Mouse (Mus musculus) C2C12 (cell line): ENCODE data around the gene Olfr669. TPM values are rescaled to one million over a fixed set of nuclear protein-coding genes. Genes with fewer than 3 reads are reported as not detected.
"Not testable (repeated sequence)": the region's sequence is repeated elsewhere in the genome, so short reads cannot be mapped to it uniquely, and the experiment has no call there.

Experiments
- H3K27me3 ChIP-seq: one replicate; pipeline ENCODE4 v1.6.1; 2011; ENCODE audit not compliant: control insufficient read depth, insufficient read depth, insufficient read length
- H3K36me3 ChIP-seq: one replicate; pipeline ENCODE4 v1.6.1; 2011; ENCODE audit not compliant: control insufficient read depth, insufficient read depth
- H3K4me3 ChIP-seq: one replicate; pipeline ENCODE4 v1.5.1; 2011; ENCODE audit warnings: mild to moderate bottlenecking, control low read depth; ENCODE audit not compliant: poor library complexity, insufficient read depth, severe bottlenecking
- H3K79me2 ChIP-seq: one replicate; pipeline ENCODE4 v1.6.1; 2011; ENCODE audit not compliant: control insufficient read depth, insufficient read depth
- H3K79me3 ChIP-seq: one replicate; pipeline ENCODE4 v1.6.1; 2011; ENCODE audit warnings: low read depth, control low read depth
- H3ac ChIP-seq: one replicate; pipeline ENCODE3; 2011; ENCODE audit warnings: low read depth; ENCODE audit not compliant: control insufficient read depth, insufficient read length
- CEBPB ChIP-seq: IDR thresholded peaks from one replicate; pipeline ENCODE4 v1.6.1; 2011; ENCODE audit warnings: low read depth, mild to moderate bottlenecking, control low read depth, moderate library complexity
- CTCF ChIP-seq: IDR thresholded peaks from one replicate; pipeline ENCODE4 v1.5.1; 2011; ENCODE audit not compliant: control insufficient read depth, insufficient read depth, insufficient read length
- FOSL1 ChIP-seq: IDR thresholded peaks from one replicate; pipeline ENCODE4 v1.8.0; 2011; ENCODE audit warnings: mild to moderate bottlenecking, low read length; ENCODE audit not compliant: poor library complexity, insufficient read depth, severe bottlenecking
- MAX ChIP-seq: IDR thresholded peaks from one replicate; pipeline ENCODE4 v1.6.1; 2011; ENCODE audit warnings: mild to moderate bottlenecking, control low read depth
- MYOD1 ChIP-seq: IDR thresholded peaks from one replicate; pipeline ENCODE4 v1.6.1; 2011; ENCODE audit warnings: low read depth; ENCODE audit not compliant: control insufficient read depth, insufficient read length
- MYOG ChIP-seq: IDR thresholded peaks from one replicate; pipeline ENCODE4 v1.6.1; 2011; ENCODE audit not compliant: control insufficient read depth, insufficient read length; ENCODE audit errors: extremely low read depth
- USF1 ChIP-seq: IDR thresholded peaks from one replicate; pipeline ENCODE4 v1.6.1; 2011; ENCODE audit warnings: low read depth, mild to moderate bottlenecking, control low read depth, moderate library complexity
- long read RNA-seq, 2 experiments: library from polyadenylated mRNA; unstranded; transcript quantifications; one replicate each; pipeline ENCODE4 v2.0.0; 2019 to 2020
- polyA plus RNA-seq: library from polyadenylated mRNA; unstranded; fragments of >200 nt; fragmentation: generic; extraction: Trizol; gene quantifications from one replicate; pipeline ENCODE4 v1.2.1, GENCODE M21; 2012; ENCODE audit warnings: missing spikeins

Olfr669 gene
- not detected for polyA plus RNA-seq
- long read RNA-seq, experiment 1 = 0 reads
- long read RNA-seq, experiment 2 = 0 reads

DNA sequence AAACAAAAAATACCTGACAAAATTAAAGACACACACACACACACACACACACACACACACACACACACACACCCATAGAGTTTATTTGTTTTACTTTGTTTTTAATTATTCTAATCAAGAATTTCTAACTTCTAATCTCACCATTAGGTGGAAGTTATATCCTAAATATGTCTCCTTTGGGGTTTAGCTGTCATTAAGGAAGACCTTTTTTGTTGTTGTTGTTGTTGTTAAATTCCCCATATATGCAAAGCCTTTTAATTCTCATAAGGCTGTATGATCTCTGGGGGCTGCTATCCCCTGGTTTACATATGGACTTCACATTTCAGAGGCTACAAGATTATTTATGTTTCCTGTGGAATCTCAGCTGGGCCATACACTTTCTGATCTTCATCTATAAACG is at the start of gene Olfr669:
Olfr669 (plus strand) TSS at position 301 of the 400 bp plus-strand sequence.
- no peak for TF ChIP-seq MYOD1
- H3K79me2 ChIP-seq = no peaks in the 10 kb centered on the region
- H3K79me3 ChIP-seq = no peaks in the 10 kb centered on the region
- H3K27me3 ChIP-seq = no peaks in the 10 kb centered on the region
- H3ac ChIP-seq = no peak within 1 kb of the TSS
- H3K4me3 ChIP-seq = no peak within 1 kb of the TSS
- no peaks in the 10 kb centered on the region for H3K36me3 ChIP-seq

DNA sequence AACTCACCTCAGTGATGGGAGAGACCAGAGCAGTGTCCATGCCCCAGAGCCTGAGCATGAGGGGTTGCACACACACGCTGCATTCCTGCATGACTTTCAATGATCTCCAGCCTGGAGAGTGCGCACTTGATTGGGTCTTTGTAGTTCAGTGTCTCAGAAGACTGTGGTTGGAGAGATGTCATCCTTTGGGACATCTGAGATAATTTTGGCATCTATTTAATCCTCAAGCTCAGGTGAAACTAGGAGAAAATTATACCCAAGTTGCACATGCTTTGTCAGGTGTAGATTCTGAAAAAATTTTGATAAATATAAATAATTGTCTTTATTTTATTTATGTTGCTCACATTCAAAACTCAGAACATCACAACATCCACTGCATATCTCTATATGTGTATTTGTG is 38.2 kb upstream of the Olfr669 start, which contains the start of gene Olfr666:
Olfr666 (minus strand) TSS at position 101 of the 400 bp plus-strand sequence.
- no peak for TF ChIP-seq FOSL1
- no peak for TF ChIP-seq CTCF
- TF ChIP-seq CEBPB = no peak
- no peak for TF ChIP-seq MYOG
- no peak for TF ChIP-seq MAX
- no peak for TF ChIP-seq MYOD1
- TF ChIP-seq USF1 = no peak
- no peak within 1 kb of the TSS for H3ac ChIP-seq
- H3K79me2 ChIP-seq = no peaks in the 10 kb centered on the region
- H3K4me3 ChIP-seq = no peak within 1 kb of the TSS
- no peaks in the 10 kb centered on the region for H3K36me3 ChIP-seq
- H3K27me3 ChIP-seq = no peaks in the 10 kb centered on the region
- no peaks in the 10 kb centered on the region for H3K79me3 ChIP-seq

DNA sequence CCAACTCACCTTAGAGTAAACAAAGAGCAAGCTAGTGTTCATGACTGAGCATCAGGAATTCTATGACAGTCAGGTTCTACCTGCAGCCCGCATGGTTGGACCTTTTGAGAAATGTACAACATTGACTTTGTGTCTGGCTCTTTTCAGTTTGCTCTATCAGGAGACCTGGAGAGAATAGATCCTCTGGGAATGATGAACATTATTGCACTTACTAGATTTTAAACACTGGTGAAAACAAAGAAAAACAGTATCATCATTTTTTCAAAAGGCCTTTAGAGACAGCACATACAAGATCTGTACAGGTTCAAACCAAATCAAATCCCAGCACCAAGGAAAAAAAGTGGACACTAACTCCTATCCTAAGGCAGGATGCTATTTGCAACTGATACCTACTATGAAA is 12.7 kb upstream of the Olfr669 start, which contains the start of gene Olfr667:
Olfr667 (minus strand) TSS at position 101 of the 400 bp plus-strand sequence.
- Histone ChIP-seq H3K79me3 (no peaks in the 10 kb centered on the region), H3K36me3 (no peaks in the 10 kb centered on the region), H3K79me2 (no peaks in the 10 kb centered on the region), H3K4me3 (no peak within 1 kb of the TSS), H3K27me3 (no peaks in the 10 kb centered on the region), H3ac (no peak within 1 kb of the TSS)
- TF ChIP-seq FOSL1 (no peak), MYOG (no peak), USF1 (no peak), MAX (no peak), CEBPB (no peak), MYOD1 (no peak), CTCF (no peak)

DNA sequence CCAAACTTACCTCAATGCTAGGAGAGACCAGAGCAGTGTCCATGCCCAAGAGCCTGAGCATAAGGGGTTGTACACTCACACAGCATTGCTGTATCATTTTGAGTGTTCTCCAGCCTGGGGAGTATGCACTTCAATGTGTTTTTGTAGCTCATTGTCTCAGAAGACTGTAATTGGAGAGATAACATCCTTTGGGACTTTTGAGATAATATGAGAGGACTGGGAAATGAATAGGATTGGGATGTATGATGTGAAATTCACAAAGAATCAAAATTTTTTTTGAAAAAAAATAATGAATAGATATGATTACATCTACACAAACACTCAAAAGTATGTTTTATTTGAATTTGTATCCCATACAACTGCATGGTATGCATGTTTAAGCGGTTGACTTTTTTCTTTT is 6.1 kb upstream of the Olfr669 start, which contains the start of gene Olfr668:
Olfr668 (minus strand) TSS at position 101 of the 400 bp plus-strand sequence.
- Histone ChIP-seq H3K36me3 (no peaks in the 10 kb centered on the region), H3ac (no peak within 1 kb of the TSS), H3K79me2 (no peaks in the 10 kb centered on the region), H3K79me3 (no peaks in the 10 kb centered on the region), H3K4me3 (no peak within 1 kb of the TSS), H3K27me3 (no peaks in the 10 kb centered on the region)
- no peak for TF ChIP-seq MYOD1
- TF ChIP-seq MYOG = no peak
- no peak for TF ChIP-seq USF1
- TF ChIP-seq FOSL1 = no peak
- no peak for TF ChIP-seq CEBPB
- no peak for TF ChIP-seq CTCF
- TF ChIP-seq MAX = no peak

DNA sequence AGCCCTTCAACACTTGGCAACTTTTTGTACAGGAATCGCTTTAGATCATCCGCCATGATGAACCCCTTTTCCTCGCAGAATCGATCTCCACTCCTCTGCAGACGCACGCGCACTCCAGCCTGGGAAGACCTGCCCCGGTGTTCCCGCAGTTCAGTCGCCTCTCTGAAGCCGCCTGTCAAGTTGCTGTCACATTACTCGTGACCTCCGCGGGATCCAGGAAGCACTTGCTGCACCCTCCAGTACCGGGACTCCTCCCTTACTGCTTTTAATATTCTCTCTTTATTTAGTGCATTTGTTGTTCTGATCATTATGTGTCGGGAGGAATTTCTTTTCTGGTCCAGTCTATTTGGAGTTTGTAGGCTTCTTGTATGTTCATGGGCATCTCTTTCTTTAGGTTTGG is 16.2 kb downstream of the Olfr669 start:
- not testable (repeated sequence) for H3K4me3 ChIP-seq, H3K27me3 ChIP-seq, H3K36me3 ChIP-seq, H3K79me2 ChIP-seq, H3ac ChIP-seq, H3K79me3 ChIP-seq

DNA sequence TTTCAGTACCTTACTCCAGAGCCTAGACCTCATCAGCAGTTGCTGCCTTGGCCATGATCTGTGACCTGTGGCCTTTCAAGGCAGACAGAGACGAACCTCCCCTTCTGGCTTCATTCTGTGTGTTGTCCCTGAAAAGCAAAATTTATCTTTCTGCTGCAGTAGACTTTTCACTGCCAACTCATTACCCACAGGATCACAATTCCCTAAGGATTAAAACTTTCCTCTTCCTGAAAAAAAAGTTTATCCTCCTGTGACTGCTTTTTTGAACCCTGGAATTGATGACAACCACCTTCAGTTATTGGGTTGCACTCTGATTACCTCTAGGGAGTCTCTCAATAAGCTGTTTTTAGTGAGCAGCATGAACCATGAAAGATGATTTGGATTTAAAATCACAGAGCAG is 28.5 kb downstream of the Olfr669 start, which contains the start of gene Olfr670:
Olfr670 (minus strand) TSS at position 101 of the 400 bp plus-strand sequence.
- H3ac ChIP-seq = no peak within 1 kb of the TSS
- H3K79me2 ChIP-seq = no peaks in the 10 kb centered on the region
- no peaks in the 10 kb centered on the region for H3K79me3 ChIP-seq
- no peak for TF ChIP-seq CEBPB
- no peak for TF ChIP-seq USF1
- TF ChIP-seq MYOD1 = no peak
- no peak for TF ChIP-seq MYOG
- TF ChIP-seq CTCF = no peak
- no peak for TF ChIP-seq MAX
- TF ChIP-seq FOSL1 = no peak
- H3K27me3 ChIP-seq = no peaks in the 10 kb centered on the region
- no peaks in the 10 kb centered on the region for H3K36me3 ChIP-seq
- no peak within 1 kb of the TSS for H3K4me3 ChIP-seq

DNA sequence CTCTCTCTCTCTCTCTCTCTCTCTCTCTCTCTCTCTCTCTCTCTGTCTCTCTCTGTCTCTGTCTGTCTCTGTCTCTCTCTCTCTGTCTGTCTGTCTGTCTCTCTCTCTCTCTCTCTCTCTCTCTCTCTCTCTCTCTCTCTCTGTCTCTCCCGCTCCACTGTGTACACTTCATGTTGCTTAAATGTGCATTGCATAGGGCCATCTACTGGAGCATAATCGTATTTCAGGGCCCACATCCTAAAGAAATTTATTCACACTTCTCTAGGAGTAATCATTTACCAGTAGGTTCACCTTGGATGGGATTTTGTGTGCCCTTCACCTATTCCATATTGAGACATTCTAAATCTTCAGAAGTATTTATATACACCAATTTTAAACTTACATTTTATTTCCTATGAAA is 38.5 kb downstream of the Olfr669 start:
- not testable (repeated sequence) for H3K79me2 ChIP-seq, H3K36me3 ChIP-seq

More for the DNA sequence above, 38.5 kb downstream of the Olfr669 start:
- H3K4me3 ChIP-seq, H3ac ChIP-seq, H3K79me3 ChIP-seq, H3K27me3 ChIP-seq: not testable (repeated sequence)
